Mouse (Mus musculus): Measurements from ENCODE around the gene Ccdc63. TPM values are rescaled to one million over a fixed set of nuclear protein-coding genes. Genes with fewer than 3 reads are reported as not detected.
A peak's percentile ranks its signal among the peaks of the same experiment; 100 is the strongest.

Ccdc63 gene
- total and polyA plus RNA-seq, 3 experiments = 0.08 to 0.16 TPM; not detected in 1

DNA sequence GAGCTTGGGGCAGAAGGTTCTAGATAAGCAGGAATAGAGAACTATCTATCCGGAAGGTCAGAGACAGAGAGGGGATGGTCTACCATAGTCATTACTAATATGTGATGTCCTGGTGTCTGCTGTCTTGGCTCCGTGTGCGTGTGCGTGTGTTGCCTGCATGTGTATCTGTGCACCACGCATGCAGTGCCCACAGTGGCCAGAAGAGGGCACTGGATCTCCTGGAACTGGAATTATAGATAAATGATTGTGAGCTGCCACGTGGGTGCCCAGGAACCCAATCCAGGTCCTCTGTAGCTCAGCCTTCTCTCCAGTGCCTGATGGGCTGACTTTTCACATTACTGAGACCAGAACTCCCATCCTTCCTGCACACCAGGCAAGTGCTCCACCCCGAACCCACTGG is 60.8 kb downstream of the Ccdc63 start:
- WGBS = 81% methylated on average over 7 of the region's 7 CpGs
- Histone ChIP-seq H3K27ac (no peak overlapping the region), H3K4me3 (no peak overlapping the region), H3K36me3 (ENCODE audit: control insufficient read depth, insufficient read depth, low read length) (no peaks in the 10 kb centered on the region), H3K9ac (ENCODE audit: low read depth, low read length) (no peak overlapping the region), H3K27me3 (ENCODE audit: control insufficient read depth, insufficient read depth, low read length) (no peaks in the 10 kb centered on the region), H3K79me2 (replicated peaks; ENCODE audit: control insufficient read depth, insufficient read depth, low read length) (no peaks in the 10 kb centered on the region), H3K4me1 (ENCODE audit: control insufficient read depth, insufficient read depth, low read length) (no peaks in the 10 kb centered on the region)
- intact Hi-C loops (cut with DNase I) = no loop called here
- no peak for DNase-seq
- TF ChIP-seq POLR2A (IDR thresholded peaks at IDR 0.05; ENCODE audit: insufficient read depth, low read depth, low read length) = no peak
- no peak for TF ChIP-seq EP300 (IDR thresholded peaks at IDR 0.05; ENCODE audit: insufficient read depth, low read depth, low read length)
- peak; percentile 42 for TF ChIP-seq CTCF (IDR thresholded peaks at IDR 0.05)

DNA sequence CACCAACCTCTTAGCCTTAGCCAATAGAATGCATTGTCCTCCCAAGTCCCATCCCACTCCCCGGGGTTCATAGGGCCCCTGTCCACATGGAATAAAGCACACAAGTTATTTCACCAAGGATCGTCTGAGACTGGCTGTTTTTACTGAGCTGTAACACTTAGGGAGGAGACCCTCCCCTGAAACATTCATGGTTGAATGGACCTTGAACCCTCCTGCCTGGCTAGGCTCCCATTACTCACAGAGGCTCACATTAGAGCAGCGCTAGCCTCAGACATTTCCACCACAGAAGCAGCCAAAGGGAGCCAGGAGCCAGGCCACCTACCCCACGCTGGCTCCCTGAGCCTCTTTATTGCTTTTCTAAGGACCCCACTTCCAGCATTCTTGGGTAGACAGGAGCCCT is 63.4 kb downstream of the Ccdc63 start:
- no peak for TF ChIP-seq CTCF (IDR thresholded peaks at IDR 0.05)
- TF ChIP-seq EP300 (IDR thresholded peaks at IDR 0.05; ENCODE audit: insufficient read depth, low read depth, low read length) = no peak
- no peak for TF ChIP-seq POLR2A (IDR thresholded peaks at IDR 0.05; ENCODE audit: insufficient read depth, low read depth, low read length)
- no peaks in the 10 kb centered on the region for H3K27me3 ChIP-seq (ENCODE audit: control insufficient read depth, insufficient read depth, low read length)
- H3K4me3 ChIP-seq = no peak overlapping the region
- H3K79me2 ChIP-seq (replicated peaks; ENCODE audit: control insufficient read depth, insufficient read depth, low read length) = no peaks in the 10 kb centered on the region
- WGBS = 84% methylated on average over 4 of the region's 4 CpGs
- H3K27ac ChIP-seq = no peak overlapping the region
- H3K9ac ChIP-seq (ENCODE audit: low read depth, low read length) = no peak overlapping the region
- DNase-seq = no peak
- intact Hi-C loops (cut with DNase I) = no loop called here
- no peaks in the 10 kb centered on the region for H3K36me3 ChIP-seq (ENCODE audit: control insufficient read depth, insufficient read depth, low read length)
- H3K4me1 ChIP-seq (ENCODE audit: control insufficient read depth, insufficient read depth, low read length) = no peaks in the 10 kb centered on the region

DNA sequence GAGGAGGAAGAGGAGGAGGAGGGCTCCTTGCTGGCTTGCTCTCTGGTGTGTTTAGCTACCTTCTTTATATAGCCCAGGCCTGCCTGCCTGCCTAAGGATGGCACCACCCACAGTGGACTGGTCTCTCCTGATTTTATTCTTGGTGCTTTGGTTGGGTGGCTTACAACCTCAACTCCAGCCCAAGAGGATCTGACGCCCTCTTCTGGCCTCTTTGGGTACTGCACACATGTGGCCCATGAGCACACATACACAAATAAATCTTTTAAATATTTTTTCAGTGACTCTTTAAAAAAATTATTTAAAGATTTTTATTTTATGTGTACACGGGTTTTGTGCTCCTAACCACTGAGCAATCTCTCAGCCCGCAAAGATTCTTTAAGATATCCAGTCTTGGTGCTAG is 64.9 kb downstream of the Ccdc63 start:
- H3K27me3 ChIP-seq (ENCODE audit: control insufficient read depth, insufficient read depth, low read length) = no peaks in the 10 kb centered on the region
- H3K36me3 ChIP-seq (ENCODE audit: control insufficient read depth, insufficient read depth, low read length) = no peaks in the 10 kb centered on the region
- DNase-seq = no peak
- H3K4me1 ChIP-seq (ENCODE audit: control insufficient read depth, insufficient read depth, low read length) = peaks cover 4% of the 10 kb centered on the region; the same call in 1 of the 2 replicates
- H3K79me2 ChIP-seq (replicated peaks; ENCODE audit: control insufficient read depth, insufficient read depth, low read length) = no peaks in the 10 kb centered on the region
- H3K4me3 ChIP-seq = no peak overlapping the region
- intact Hi-C loops (cut with DNase I) = no loop called here
- no peak overlapping the region for H3K9ac ChIP-seq (ENCODE audit: low read depth, low read length)
- H3K27ac ChIP-seq = no peak overlapping the region
- TF ChIP-seq EP300 (IDR thresholded peaks at IDR 0.05; ENCODE audit: insufficient read depth, low read depth, low read length) = no peak
- peak; percentile 45 for TF ChIP-seq CTCF (IDR thresholded peaks at IDR 0.05)
- TF ChIP-seq POLR2A (IDR thresholded peaks at IDR 0.05; ENCODE audit: insufficient read depth, low read depth, low read length) = no peak
- 51% methylated on average over 3 of the region's 3 CpGs for WGBS

DNA sequence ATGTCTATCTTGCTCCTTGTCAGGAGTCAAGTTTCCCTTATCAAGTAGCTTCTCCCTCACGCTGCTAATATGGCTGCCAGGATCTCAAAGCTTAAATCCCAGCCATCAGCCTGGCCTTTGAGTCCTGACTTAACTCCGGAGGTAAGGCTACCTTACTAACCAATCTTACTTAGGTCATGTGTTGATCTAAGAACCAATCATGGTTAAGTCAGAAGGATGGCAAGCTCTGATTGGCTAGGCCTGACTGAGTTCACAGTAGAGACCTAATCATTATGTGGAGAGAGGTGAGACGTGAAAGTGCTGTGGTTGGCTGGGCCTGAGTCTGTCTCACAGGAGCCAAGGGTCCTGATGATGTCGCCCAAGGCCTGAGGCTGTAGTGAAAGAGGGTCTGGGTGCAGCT is 68.6 kb downstream of the Ccdc63 start:
- WGBS = 86% methylated on average over 4 of the region's 4 CpGs
- DNase-seq = no peak
- Histone ChIP-seq H3K4me3 (no peak overlapping the region), H3K36me3 (ENCODE audit: control insufficient read depth, insufficient read depth, low read length) (no peaks in the 10 kb centered on the region), H3K27me3 (ENCODE audit: control insufficient read depth, insufficient read depth, low read length) (no peaks in the 10 kb centered on the region), H3K9ac (ENCODE audit: low read depth, low read length) (no peak overlapping the region), H3K79me2 (replicated peaks; ENCODE audit: control insufficient read depth, insufficient read depth, low read length) (no peaks in the 10 kb centered on the region), H3K4me1 (ENCODE audit: control insufficient read depth, insufficient read depth, low read length) (peaks cover 6% of the 10 kb centered on the region; the same call in 1 of the 2 replicates), H3K27ac (peak overlapping the region; percentile 85; the same call in 1 of the 2 replicates)
- intact Hi-C loops (cut with DNase I) = no loop called here
- no peak for TF ChIP-seq CTCF (IDR thresholded peaks at IDR 0.05)
- TF ChIP-seq EP300 (IDR thresholded peaks at IDR 0.05; ENCODE audit: insufficient read depth, low read depth, low read length) = no peak
- no peak for TF ChIP-seq POLR2A (IDR thresholded peaks at IDR 0.05; ENCODE audit: insufficient read depth, low read depth, low read length)

DNA sequence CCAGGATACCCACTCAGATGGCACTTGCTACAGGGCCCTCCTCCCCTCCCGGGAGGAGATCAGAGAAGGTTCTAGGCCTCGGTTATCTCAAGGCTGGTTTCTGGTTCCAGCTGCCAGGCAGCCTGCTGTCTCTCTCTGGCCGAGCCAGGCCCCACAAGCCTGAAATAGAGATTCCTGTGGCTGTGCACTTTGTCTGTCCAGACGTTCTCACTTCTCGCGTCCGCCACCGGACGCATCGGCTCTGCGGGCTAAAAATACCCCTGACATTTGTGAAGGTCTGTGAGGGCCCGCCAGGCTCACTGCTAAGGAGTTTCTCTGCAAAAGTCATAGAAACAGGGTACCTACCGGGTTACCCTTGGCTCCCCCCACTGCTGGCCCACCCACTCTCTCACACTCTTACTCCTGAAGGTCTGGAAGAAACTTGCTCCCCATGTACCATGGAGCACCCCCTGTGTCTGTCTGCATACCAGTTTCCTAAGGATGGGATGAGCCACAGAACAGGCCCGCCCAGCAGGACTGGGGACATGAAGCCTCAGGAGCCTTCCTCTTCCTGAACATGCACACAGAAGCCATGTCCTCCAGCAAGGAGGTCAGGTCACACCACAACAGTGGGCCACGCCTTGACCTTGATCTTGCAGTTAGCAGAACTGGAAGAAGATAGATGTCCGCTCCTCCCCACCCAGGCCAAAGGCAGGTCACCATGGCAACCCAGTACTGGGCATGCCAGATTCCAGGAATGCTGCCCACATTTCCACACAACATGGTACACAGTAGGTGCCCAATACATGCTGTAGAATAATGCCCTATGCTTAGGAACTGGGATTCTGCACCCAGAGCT is 69.4 kb downstream of the Ccdc63 start:
- intact Hi-C loops (cut with DNase I) = no loop called here
- H3K27ac ChIP-seq = peak overlapping the region; percentile 85
- H3K4me1 ChIP-seq (ENCODE audit: control insufficient read depth, insufficient read depth, low read length) = peaks cover 6% of the 10 kb centered on the region; the same call in 1 of the 2 replicates
- H3K27me3 ChIP-seq (ENCODE audit: control insufficient read depth, insufficient read depth, low read length) = no peaks in the 10 kb centered on the region
- H3K36me3 ChIP-seq (ENCODE audit: control insufficient read depth, insufficient read depth, low read length) = no peaks in the 10 kb centered on the region
- TF ChIP-seq EP300 (IDR thresholded peaks at IDR 0.05; ENCODE audit: insufficient read depth, low read depth, low read length) (no peak), CTCF (IDR thresholded peaks at IDR 0.05) (no peak), POLR2A (IDR thresholded peaks at IDR 0.05; ENCODE audit: insufficient read depth, low read depth, low read length) (no peak)
- H3K79me2 ChIP-seq (replicated peaks; ENCODE audit: control insufficient read depth, insufficient read depth, low read length) = no peaks in the 10 kb centered on the region
- peak overlapping the region; percentile 57; the same call in 1 of the 2 replicates for H3K9ac ChIP-seq (ENCODE audit: low read depth, low read length)
- H3K4me3 ChIP-seq = no peak overlapping the region
- 27% methylated on average over 16 of the region's 16 CpGs for WGBS
- DNase-seq = peak; percentile 41 to 72

DNA sequence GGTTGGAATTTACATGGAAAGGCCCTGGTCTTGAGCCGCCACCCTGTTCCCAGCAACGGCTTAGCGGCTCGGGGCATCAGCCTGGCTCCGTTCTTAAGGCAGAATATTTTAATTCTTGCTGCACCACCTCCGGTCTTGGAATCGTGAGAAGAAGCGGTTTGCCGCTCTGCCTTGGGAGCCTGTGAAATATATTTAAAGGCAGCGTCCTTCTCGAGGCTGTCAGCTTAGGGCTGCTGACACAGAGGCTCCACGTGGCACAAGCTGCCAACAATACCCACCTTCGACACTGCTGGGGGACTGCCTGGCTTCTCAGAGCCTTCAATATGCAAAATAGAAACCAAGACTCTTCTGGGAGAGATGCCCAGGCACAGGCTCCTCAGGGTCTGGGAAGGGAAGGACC is 72.1 kb downstream of the Ccdc63 start:
- intact Hi-C loops (cut with DNase I) = no loop called here
- Histone ChIP-seq H3K4me3 (no peak overlapping the region), H3K36me3 (ENCODE audit: control insufficient read depth, insufficient read depth, low read length) (no peaks in the 10 kb centered on the region), H3K27me3 (ENCODE audit: control insufficient read depth, insufficient read depth, low read length) (no peaks in the 10 kb centered on the region), H3K4me1 (ENCODE audit: control insufficient read depth, insufficient read depth, low read length) (peaks cover 6% of the 10 kb centered on the region; the same call in 1 of the 2 replicates), H3K79me2 (replicated peaks; ENCODE audit: control insufficient read depth, insufficient read depth, low read length) (no peaks in the 10 kb centered on the region), H3K27ac (no peak overlapping the region), H3K9ac (ENCODE audit: low read depth, low read length) (no peak overlapping the region)
- no peak for DNase-seq
- no peak for TF ChIP-seq CTCF (IDR thresholded peaks at IDR 0.05)
- no peak for TF ChIP-seq EP300 (IDR thresholded peaks at IDR 0.05; ENCODE audit: insufficient read depth, low read depth, low read length)
- no peak for TF ChIP-seq POLR2A (IDR thresholded peaks at IDR 0.05; ENCODE audit: insufficient read depth, low read depth, low read length)
- 76% methylated on average over 13 of the region's 13 CpGs for WGBS

Measured in heart, adult 2 months (tissue).